Mouse (Mus musculus): ENCODE data around the gene Pip4k2c.

- TF ChIP-seq CTCF (IDR thresholded peaks at IDR 0.05; ENCODE audit: low read depth, low read length): no peak
- no peak for TF ChIP-seq GATA1 (IDR thresholded peaks at IDR 0.05; ENCODE audit: borderline replicate concordance, low read length)
- no peak for TF ChIP-seq TAL1 (conservative IDR thresholded peaks at IDR 0.05; ENCODE audit: low read depth, low read length)
- no peak for TF ChIP-seq POLR2AphosphoS5 (IDR thresholded peaks at IDR 0.05; ENCODE audit: insufficient replicate concordance, low read depth, low read length)
- TF ChIP-seq GATA2 (IDR thresholded peaks at IDR 0.05; ENCODE audit: borderline replicate concordance, low read depth, low read length): no peak
Measured at GRCm38 (mm10) chr10:127213272-127213671, 1.9 kb upstream of the Pip4k2c start.

Data from G1E (cell line).